In genomic region chr7:102305596-102305995, GRCm38 (mm10) we compare ENCODE assay signal across 13 mouse cellular contexts. TPM values are rescaled to one million over a fixed set of nuclear protein-coding genes. Genes with fewer than 3 reads are reported as not detected.
DNase-seq lines count a peak whose midpoint lies in the region.
"Had no signal": no experiment of that assay in that cellular context is flagged by ENCODE, and none has a peak within 500 bp of the region (broad histone marks: within the 10 kb centered on the region; RNA-seq: fewer than 3 reads in every experiment).

No protein-coding gene starts in this region.

- intact Hi-C loops in heart, postnatal 36 days (cut with DNase I), result no loop called here
- intact Hi-C loops in left cerebral cortex, postnatal 4 days (cut with DNase I), result no loop called here

- DNase-seq in adrenal gland, postnatal 10 days, result peak; percentile 48
- DNase-seq in adrenal gland, adult 8-10 months, result no peak
- DNase-seq in gastrocnemius, adult 18-20 months (ENCODE audit: low spot score), result peak; percentile 18
- DNase-seq in gastrocnemius, postnatal 10 days, result no peak
- DNase-seq in heart, adult 9 months (ENCODE audit: low spot score in 2 of 2), result peak; percentile 17 to 33
- no peak for DNase-seq in heart, postnatal 36 days
- peak; percentile 4 for DNase-seq in left cerebral cortex, postnatal 4 days
- DNase-seq in left cerebral cortex, adult 9 months (ENCODE audit: low spot score in 2 of 2), result no peak
- DNase-seq: cerebellum, adult 11 months; cerebellum, adult 9-10 months; embryo, embryonic 11 days; gastrocnemius, postnatal 25 days; kidney, adult 9 months had no signal

RNA-seq across cellular contexts. Expression of gene Stim1, which starts 38.0 kb away (rescaled TPM):
- 10 to 100 TPM; 76.4 to 77.1 TPM for total RNA-seq in adrenal gland, postnatal 10 days (2021)
- total RNA-seq in adrenal gland, adult 8-10 months (2022), result 10 to 100 TPM; 74.4 to 93.6 (median 83.3) TPM
- 100 to 1,000 TPM; 169 to 172 TPM for total RNA-seq in gastrocnemius, adult 18-20 months (2021)
- 100 to 1,000 TPM; 219 to 233 TPM for total RNA-seq in gastrocnemius, postnatal 10 days (2021)
- total RNA-seq in heart, postnatal 36 days (2021), result 10 to 100 TPM; 21.8 to 29.7 TPM
- 10 to 100 TPM; 43.5 to 45.7 TPM for total RNA-seq in left cerebral cortex, postnatal 4 days (2021)

RNA-seq across cellular contexts. Expression of gene Rhog, which starts 49.7 kb away (rescaled TPM):
- total RNA-seq in adrenal gland, postnatal 10 days (2021), result 10 to 100 TPM; 47.9 to 57.5 TPM
- 10 to 100 TPM; 39.8 to 54.4 (median 47.5) TPM for total RNA-seq in adrenal gland, adult 8-10 months (2022)
- 10 to 100 TPM; 13.8 to 17.4 TPM for total RNA-seq in gastrocnemius, adult 18-20 months (2021)
- 10 to 100 TPM; 23.9 to 30.1 TPM for total RNA-seq in gastrocnemius, postnatal 10 days (2021)
- total RNA-seq in heart, postnatal 36 days (2021), result 10 to 100 TPM; 24.7 to 35.3 TPM
- 10 to 100 TPM; 11.3 to 12.3 TPM for total RNA-seq in left cerebral cortex, postnatal 4 days (2021)

Comparison
In these comparisons a context has a peak if more than half of its experiments do, and no peak if none do; other contexts are left out.
1. DNase-seq: peak in adrenal gland, postnatal 10 days (single experiment), gastrocnemius, adult 18-20 months (single experiment), heart, adult 9 months (2 of 2) and left cerebral cortex, postnatal 4 days (single experiment); none in adrenal gland, adult 8-10 months (single experiment), gastrocnemius, postnatal 10 days (single experiment), heart, postnatal 36 days (0 of 2) and left cerebral cortex, adult 9 months (0 of 2).